28 mouse cellular contexts compared by ENCODE assay signal in genomic region chr19:11617983-11618382, GRCm38 (mm10). TPM values are rescaled to one million over a fixed set of nuclear protein-coding genes. Genes with fewer than 3 reads are reported as not detected.
"Had no signal": no experiment of that assay in that cellular context is flagged by ENCODE, and none has a peak within 500 bp of the region (broad histone marks: within the 10 kb centered on the region; RNA-seq: fewer than 3 reads in every experiment).

No protein-coding gene starts in this region.

- H3K4me1 ChIP-seq: midbrain, embryonic 12.5 days; midbrain, embryonic 15.5 days; neural tube, embryonic 13.5 days had no signal

- H3K27me3 ChIP-seq: lung, embryonic 15.5 days; midbrain, embryonic 12.5 days; midbrain, embryonic 15.5 days; neural tube, embryonic 13.5 days had no signal

- DNase-seq: kidney, adult 2 months; kidney, postnatal 25 days; layer of hippocampus, adult 9-11 months; lung, adult 18-20 months; lung, postnatal 10 days; lung, postnatal 36 days; thymus, adult 18-20 months; thymus, postnatal 36 days had no signal

- ATAC-seq: intestine, postnatal 0 days; midbrain, embryonic 15.5 days had no signal

- H3K4me3 ChIP-seq: layer of hippocampus, adult 2 months; lung, embryonic 15.5 days; midbrain, embryonic 12.5 days; midbrain, embryonic 15.5 days; neural tube, embryonic 13.5 days had no signal

- H3K9me3 ChIP-seq: lung, embryonic 15.5 days; midbrain, embryonic 12.5 days; midbrain, embryonic 15.5 days; neural tube, embryonic 13.5 days had no signal

- H3K9ac ChIP-seq: lung, embryonic 15.5 days; midbrain, embryonic 12.5 days; midbrain, embryonic 15.5 days; neural tube, embryonic 13.5 days had no signal

- H3K36me3 ChIP-seq: lung, embryonic 15.5 days; midbrain, embryonic 12.5 days; midbrain, embryonic 15.5 days; neural tube, embryonic 13.5 days had no signal

- H3K27ac ChIP-seq: kidney, postnatal 0 days; layer of hippocampus, adult 2 months; lung, embryonic 15.5 days; midbrain, embryonic 12.5 days; midbrain, embryonic 15.5 days; neural tube, embryonic 13.5 days had no signal

- H3K4me2 ChIP-seq: lung, embryonic 15.5 days; midbrain, embryonic 12.5 days; midbrain, embryonic 15.5 days; neural tube, embryonic 13.5 days had no signal

RNA-seq across cellular contexts. Expression of gene Ms4a2, which starts 5.5 kb away (rescaled TPM):
- total RNA-seq: layer of hippocampus, postnatal 25 days; left cerebral cortex, adult 18-20 months; left cerebral cortex, postnatal 25 days had no signal
- polyA plus RNA-seq: large intestine, adult 2 months; midbrain, embryonic 12.5 days; midbrain, embryonic 15.5 days; small intestine, adult 2 months; testis, adult 2 months had no signal

RNA-seq across cellular contexts. Expression of gene Ms4a3, which starts 22.7 kb away (rescaled TPM):
- total RNA-seq: layer of hippocampus, adult 2 months; layer of hippocampus, postnatal 25 days; left cerebral cortex, adult 18-20 months; left cerebral cortex, postnatal 25 days; neutrophil, adult 5-6 weeks had no signal
- polyA plus RNA-seq: intestine, embryonic 14.5 days; intestine, postnatal 0 days; kidney, adult 2 months; kidney, embryonic 14.5 days; kidney, postnatal 0 days; large intestine, adult 2 months; limb, embryonic 11.5 days; midbrain, embryonic 12.5 days; midbrain, embryonic 15.5 days; small intestine, adult 2 months; testis, adult 2 months had no signal

RNA-seq across cellular contexts. Expression of gene Oosp2, which starts 42.4 kb away (rescaled TPM):
- total RNA-seq: layer of hippocampus, adult 2 months; layer of hippocampus, postnatal 25 days; left cerebral cortex, adult 18-20 months; left cerebral cortex, postnatal 25 days; neutrophil, adult 5-6 weeks had no signal
- polyA plus RNA-seq: intestine, embryonic 14.5 days; intestine, postnatal 0 days; kidney, adult 2 months; kidney, embryonic 14.5 days; kidney, postnatal 0 days; large intestine, adult 2 months; limb, embryonic 11.5 days; limb, embryonic 14.5 days; lung, embryonic 15.5 days; midbrain, embryonic 12.5 days; midbrain, embryonic 15.5 days; neural tube, embryonic 13.5 days; small intestine, adult 2 months; spleen, adult 2 months; stomach, embryonic 16.5 days; testis, adult 2 months had no signal
